Mouse (Mus musculus) CH12.LX (cell line): ENCODE data around the gene Rdh7. TPM values are rescaled to one million over a fixed set of nuclear protein-coding genes. Genes with fewer than 3 reads are reported as not detected.

Source experiments
- DNase-seq: peaks from one replicate; pipeline ENCODE4 v3.0.0-alpha.2; 2013; ENCODE audit errors: extremely low read depth
- H3K27ac ChIP-seq: 2 replicates; pipeline ENCODE4 v1.5.1; 2012; ENCODE audit warnings: low read depth, mild to moderate bottlenecking, control low read depth, moderate library complexity; ENCODE audit not compliant: insufficient read depth
- H3K27me3 ChIP-seq: replicated peaks from 2 replicates; pipeline ENCODE3; 2012; ENCODE audit warnings: inconsistent platforms
- H3K36me3 ChIP-seq, 2 experiments: replicated peaks in 1 of 2; 2 replicates each; pipeline versions ENCODE3 to v1.6.1; 2012; ENCODE audit warnings: inconsistent platforms in 1 of 2, low read length in 1 of 2, mild to moderate bottlenecking in 1 of 2, mixed read lengths in 1 of 2, moderate library complexity in 1 of 2; ENCODE audit not compliant: control insufficient read depth in 1 of 2, insufficient read depth in 1 of 2
- H3K4me1 ChIP-seq, 2 experiments: 2 replicates each; pipeline ENCODE4 v1.6.1; 2012; ENCODE audit warnings: inconsistent platforms in 1 of 2, moderate library complexity in 1 of 2; ENCODE audit not compliant: insufficient read depth in 2 of 2, control insufficient read depth in 1 of 2
- H3K4me2 ChIP-seq: 2 replicates; pipeline ENCODE4 v1.6.1; 2012; ENCODE audit warnings: low read depth, mild to moderate bottlenecking, control low read depth; ENCODE audit not compliant: poor library complexity, insufficient read depth, severe bottlenecking
- H3K4me3 ChIP-seq, 3 experiments: fragments of 150-350 bp in 1 of 3; sonication (generic) in 1 of 3; replicated peaks in 1 of 3; 2 replicates each; pipeline versions ENCODE3 to v1.5.1; 2011 to 2012; ENCODE audit warnings: low read depth in 2 of 3, low read length in 2 of 3, mild to moderate bottlenecking in 2 of 3, moderate library complexity in 2 of 3, control low read depth in 1 of 3, improper control_type of control experiment in 1 of 3, inconsistent platforms in 1 of 3, mixed read lengths in 1 of 3; ENCODE audit not compliant: poor library complexity in 1 of 3
- H3K79me2 ChIP-seq: replicated peaks from 2 replicates; pipeline ENCODE4 v1.6.1; 2012; ENCODE audit warnings: mild to moderate bottlenecking, moderate library complexity; ENCODE audit not compliant: control insufficient read depth, poor library complexity, insufficient read depth, severe bottlenecking; ENCODE audit errors: extremely low read depth
- H3K9ac ChIP-seq: 2 replicates; pipeline ENCODE4 v1.6.1; 2012; ENCODE audit warnings: low read depth, mild to moderate bottlenecking, control low read depth, moderate library complexity; ENCODE audit not compliant: insufficient read depth
- H3K9me3 ChIP-seq: replicated peaks from 2 replicates; pipeline ENCODE3; 2012; ENCODE audit warnings: low read length, inconsistent platforms, mixed read lengths
- BHLHE40 ChIP-seq: IDR thresholded peaks from 2 replicates; pipeline ENCODE4 v1.6.1; 2011; ENCODE audit warnings: mild to moderate bottlenecking, low read depth, low read length, improper control_type of control experiment
- CHD2 ChIP-seq: IDR thresholded peaks from 2 replicates; pipeline ENCODE4 v1.6.1; 2011; ENCODE audit warnings: low read length, improper control_type of control experiment
- CTCF ChIP-seq, 2 experiments: IDR thresholded peaks in 1 of 2; conservative IDR thresholded peaks in 1 of 2; 2 replicates each; pipeline ENCODE4 v1.5.1; 2011 to 2012; ENCODE audit warnings: low read depth in 2 of 2, low read length in 2 of 2, improper control_type of control experiment in 1 of 2, inconsistent platforms in 1 of 2, mild to moderate bottlenecking in 1 of 2, moderate library complexity in 1 of 2
- EP300 ChIP-seq: IDR thresholded peaks from 2 replicates; pipeline ENCODE4 v1.6.1; 2011; ENCODE audit warnings: low read length, improper control_type of control experiment
- HCFC1 ChIP-seq: IDR thresholded peaks from 2 replicates; pipeline ENCODE4 v1.6.1; 2012; ENCODE audit warnings: low read depth, mild to moderate bottlenecking, inconsistent platforms, low read length, improper control_type of control experiment
- JUND ChIP-seq: conservative IDR thresholded peaks from 2 replicates; pipeline ENCODE4 v1.6.1; 2011; ENCODE audit warnings: low read depth, low read length, improper control_type of control experiment
- KAT2A ChIP-seq: IDR thresholded peaks from 2 replicates; pipeline ENCODE4 v1.6.1; 2012; ENCODE audit warnings: low read length, improper control_type of control experiment, inconsistent platforms; ENCODE audit not compliant: insufficient replicate concordance
- MAFK ChIP-seq: IDR thresholded peaks from 2 replicates; pipeline ENCODE4 v1.6.1; 2011; ENCODE audit warnings: low read length, improper control_type of control experiment; ENCODE audit not compliant: insufficient replicate concordance
- MAZ ChIP-seq: IDR thresholded peaks from 2 replicates; pipeline ENCODE4 v1.6.1; 2012; ENCODE audit warnings: low read depth, mild to moderate bottlenecking, inconsistent platforms, low read length, improper control_type of control experiment, moderate library complexity
- MEF2A ChIP-seq: IDR thresholded peaks from 2 replicates; pipeline ENCODE4 v1.6.1; 2014; ENCODE audit warnings: low read depth, mild to moderate bottlenecking, inconsistent platforms, low read length, improper control_type of control experiment, borderline replicate concordance
- NELFE ChIP-seq: IDR thresholded peaks from 2 replicates; pipeline ENCODE4 v1.6.1; 2011; ENCODE audit warnings: low read depth, low read length, improper control_type of control experiment
- NRF1 ChIP-seq: IDR thresholded peaks from 2 replicates; pipeline ENCODE4 v1.6.1; 2014; ENCODE audit warnings: low read depth, mild to moderate bottlenecking, inconsistent platforms, low read length, improper control_type of control experiment, moderate library complexity
- PAX5 ChIP-seq: IDR thresholded peaks from 2 replicates; pipeline ENCODE4 v1.6.1; 2012; ENCODE audit warnings: low read length, inconsistent platforms, mixed read lengths
- RAD21 ChIP-seq: IDR thresholded peaks from 2 replicates; pipeline ENCODE4 v1.6.1; 2011; ENCODE audit warnings: low read depth, mild to moderate bottlenecking, low read length, improper control_type of control experiment, moderate library complexity
- SIN3A ChIP-seq: IDR thresholded peaks from 2 replicates; pipeline ENCODE4 v1.6.1; 2012; ENCODE audit warnings: low read length, improper control_type of control experiment, inconsistent platforms
- SMC3 ChIP-seq: IDR thresholded peaks from 2 replicates; pipeline ENCODE4 v1.6.1; 2011; ENCODE audit warnings: low read depth, low read length, improper control_type of control experiment
- TBP ChIP-seq: conservative IDR thresholded peaks from 2 replicates; pipeline ENCODE4 v1.6.1; 2011; ENCODE audit warnings: low read depth, low read length, improper control_type of control experiment
- TCF12 ChIP-seq: IDR thresholded peaks from 2 replicates; pipeline ENCODE4 v1.6.1; 2014; ENCODE audit warnings: low read depth, mild to moderate bottlenecking, inconsistent platforms, low read length, improper control_type of control experiment
- USF2 ChIP-seq: conservative IDR thresholded peaks from 2 replicates; pipeline ENCODE4 v1.6.1; 2011; ENCODE audit warnings: low read depth, low read length, improper control_type of control experiment
- ZC3H11A ChIP-seq: IDR thresholded peaks from 2 replicates; pipeline ENCODE4 v1.6.1; 2012; ENCODE audit warnings: low read depth, mild to moderate bottlenecking, inconsistent platforms, low read length, improper control_type of control experiment
- ZNF384 ChIP-seq: IDR thresholded peaks from 2 replicates; pipeline ENCODE4 v1.6.1; 2012; ENCODE audit warnings: low read depth, low read length, improper control_type of control experiment, inconsistent platforms
- dilution Hi-C: fragments of 300-500 bp; cut with MboI; formaldehyde crosslinking; loops from 2 replicates; pipeline ENCODE4 v1.14.3; 2020; ENCODE audit warnings: low sequenced_read_pairs; ENCODE audit not compliant: extremely low pct_unique_long_range_greater_than_20kb, extremely low pct_ligation_motif_present
- in situ Hi-C: fragments of 300-500 bp; cut with MboI; formaldehyde crosslinking; loops from 3 replicates; pipeline ENCODE4 v1.14.3; 2019; ENCODE audit warnings: low sequenced_read_pairs, low pct_ligation_motif_present, low pct_unique_long_range_greater_than_20kb, mixed read lengths
- polyA plus RNA-seq: library from polyadenylated mRNA; unstranded; fragments of >175 nt; gene quantifications from 2 replicates; pipeline ENCODE4 v1.2.1, GENCODE M21; 2012; ENCODE audit warnings: low read depth; ENCODE audit not compliant: insufficient read length
- total RNA-seq, 2 experiments: library from RNA; depleted of rRNA; stranded (reverse); fragments of 300-350 nt in 1 of 2; fragments of >200 nt in 1 of 2; gene quantifications; 2 replicates each; pipeline ENCODE4 v1.2.3; 2012 to 2014

The Rdh7 gene
- total and polyA plus RNA-seq, 3 experiments: not detected

DNA sequence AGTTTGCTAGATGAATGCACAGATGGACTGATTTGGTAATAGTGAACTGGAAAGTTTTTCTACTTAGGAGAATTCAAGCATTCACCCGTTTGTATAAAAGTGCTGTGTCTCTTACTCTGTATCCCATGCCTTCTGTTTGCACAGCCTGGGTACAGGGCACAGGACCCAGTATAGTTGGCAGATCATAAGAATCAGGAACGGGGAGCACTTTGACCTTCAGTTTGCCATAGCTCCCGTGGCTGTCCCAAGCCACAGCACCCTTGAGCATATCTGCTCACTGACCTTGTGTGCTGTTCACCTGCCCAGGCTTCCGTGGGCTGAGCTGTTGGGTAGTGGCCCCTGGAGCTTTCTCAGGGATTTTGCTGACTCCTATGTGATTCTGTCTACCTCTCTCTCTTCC, 13.1 kb upstream of the Rdh7 start:
- Histone ChIP-seq H3K4me2 (no peak overlapping the region), H3K27ac (no peak overlapping the region), H3K9me3 (no peaks in the 10 kb centered on the region), H3K4me3 (no peak overlapping the region), H3K9ac (no peak overlapping the region), H3K36me3 (no peaks in the 10 kb centered on the region), H3K27me3 (peaks cover 54% of the 10 kb centered on the region), H3K79me2 (no peaks in the 10 kb centered on the region), H3K4me1 (no peaks in the 10 kb centered on the region)
- in situ Hi-C loops (no loop called here), dilution Hi-C loops (no loop called here)
- TF ChIP-seq SIN3A (no peak), TBP (no peak), BHLHE40 (no peak), CTCF (conservative IDR thresholded peaks at IDR 0.05 in 1 of 2, IDR thresholded peaks at IDR 0.05 in 1 of 2; ENCODE audit: low read depth in 2 of 2, low read length in 2 of 2) (no peak), PAX5 (no peak), JUND (no peak), MEF2A (no peak), ZNF384 (no peak)
- DNase-seq: no peak

DNA sequence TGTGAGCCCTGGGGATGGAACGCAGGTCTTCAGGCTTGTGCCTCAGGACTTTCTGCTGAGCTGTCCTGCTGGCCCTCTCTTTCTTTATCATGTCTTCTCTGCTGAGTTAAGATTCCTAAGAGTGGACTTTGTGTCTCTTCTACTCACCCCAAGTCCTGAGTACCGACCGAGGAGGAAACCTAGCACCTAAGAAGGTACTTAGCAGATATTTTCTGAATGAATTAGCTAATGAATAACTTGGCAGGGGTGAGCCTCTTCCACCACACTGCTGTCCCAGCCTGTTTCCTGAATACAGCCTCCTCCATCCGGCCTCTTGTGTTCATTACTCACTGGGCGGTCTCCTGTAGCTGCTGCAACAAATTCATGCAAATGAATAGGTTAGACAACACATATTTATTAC, 11.2 kb upstream of the Rdh7 start:
- peaks cover 70% of the 10 kb centered on the region for H3K27me3 ChIP-seq
- TF ChIP-seq BHLHE40 (no peak), ZNF384 (no peak), MAZ (no peak), CHD2 (no peak), USF2 (no peak), JUND (no peak), ZC3H11A (no peak), MAFK (no peak), EP300 (no peak), NRF1 (no peak), KAT2A (no peak), TCF12 (no peak), RAD21 (no peak), SMC3 (no peak), CTCF (conservative IDR thresholded peaks at IDR 0.05 in 1 of 2, IDR thresholded peaks at IDR 0.05 in 1 of 2; ENCODE audit: low read depth in 2 of 2, low read length in 2 of 2) (no peak), HCFC1 (no peak), NELFE (no peak)
- TF ChIP-seq, all 38 proteins: peak for 0
- Histone ChIP-seq H3K4me2 (no peak overlapping the region), H3K27ac (no peak overlapping the region), H3K4me1 (no peaks in the 10 kb centered on the region), H3K9ac (no peak overlapping the region), H3K36me3 (no peaks in the 10 kb centered on the region), H3K9me3 (no peaks in the 10 kb centered on the region), H3K79me2 (no peaks in the 10 kb centered on the region), H3K4me3 (no peak overlapping the region)
- no peak for DNase-seq
- in situ Hi-C loops: loop anchor here (5.0 kb wide), 1 partner anchor 57 kb away; no protein-coding TSS in a partner anchor
- dilution Hi-C loops: no loop called here
